Mouse (Mus musculus) hindbrain, embryonic 11.5 days (tissue): Measurements from ENCODE around the gene Hist1h1e. TPM values are rescaled to one million over a fixed set of nuclear protein-coding genes. Genes with fewer than 3 reads are reported as not detected.
"Not testable (repeated sequence)": the region's sequence is repeated elsewhere in the genome, so short reads cannot be mapped to it uniquely, and the experiment has no call there.

Experiments
- ATAC-seq: fragments of 200-750 bp; cut with Nextera tagmentation; 2 replicates; pipeline ENCODE4 v1.8.0; 2017; ENCODE audit warnings: mild to moderate bottlenecking, moderate TSS enrichment, moderate library complexity; ENCODE audit not compliant: low FRiP score
- DNase-seq: peaks from one replicate; pipeline ENCODE4 v3.0.0-alpha.2; 2015; ENCODE audit warnings: low spot score
- H3K27ac ChIP-seq: fragments of 300-500 bp; sonication (generic); 2 replicates; pipeline ENCODE4 v1.5.1; 2014; ENCODE audit warnings: mild to moderate bottlenecking, low read depth, low read length
- H3K27me3 ChIP-seq: fragments of 300-500 bp; sonication (generic); 2 replicates; pipeline ENCODE4 v1.6.1; 2014; ENCODE audit warnings: mild to moderate bottlenecking, low read length, moderate library complexity, mixed read lengths; ENCODE audit not compliant: control insufficient read depth, insufficient read depth
- H3K36me3 ChIP-seq: fragments of 300-500 bp; sonication (generic); 2 replicates; pipeline ENCODE4 v1.6.1; 2014; ENCODE audit warnings: mild to moderate bottlenecking, low read length, moderate library complexity, mixed read lengths; ENCODE audit not compliant: control insufficient read depth, insufficient read depth
- H3K4me1 ChIP-seq: fragments of 300-500 bp; sonication (generic); replicated peaks from 2 replicates; pipeline ENCODE4 v1.6.1; 2014; ENCODE audit warnings: low read length, mixed read lengths; ENCODE audit not compliant: control insufficient read depth, insufficient read depth
- H3K4me2 ChIP-seq: fragments of 300-500 bp; sonication (generic); replicated peaks from 2 replicates; pipeline ENCODE4 v1.6.1; 2014; ENCODE audit warnings: mild to moderate bottlenecking, low read depth, low read length
- H3K4me3 ChIP-seq: fragments of 300-500 bp; sonication (generic); 2 replicates; pipeline ENCODE4 v1.5.1; 2014; ENCODE audit warnings: low read depth, low read length
- H3K9ac ChIP-seq: fragments of 300-500 bp; sonication (generic); 2 replicates; pipeline ENCODE4 v1.6.1; 2014; ENCODE audit warnings: low read depth, low read length
- H3K9me3 ChIP-seq: fragments of 300-500 bp; sonication (generic); 2 replicates; pipeline ENCODE4 v1.6.1; 2016; ENCODE audit warnings: low read length; ENCODE audit not compliant: control insufficient read depth
- WGBS: fragments of 180-500 bp; shearing (Covaris S2); extraction: QIAGEN DNeasy Blood & Tissue Kit; methylation state at CpG from one replicate; pipeline ENCODE4 v1.1.7; 2014; 5-methylcytosine and 5-hydroxymethylcytosine counted together
- polyA plus RNA-seq: library from polyadenylated mRNA; unstranded; fragments of >200 nt; fragmentation: Nextera tagmentation; extraction: Ambion mirVana; gene quantifications from 2 replicates; pipeline ENCODE4 v1.2.1, GENCODE M21; 2014

The Hist1h1e gene
- polyA plus RNA-seq, 1 experiment from 2014 or later: 23.7 TPM

- no peak for ATAC-seq
- H3K4me1 ChIP-seq: peaks cover 2% of the 10 kb centered on the region; the same call in 1 of the 2 replicates
- peak overlapping the region; percentile 41 for H3K4me3 ChIP-seq
- no peaks in the 10 kb centered on the region for H3K27me3 ChIP-seq
- 2% methylated on average over 7 of the region's 7 CpGs for WGBS
- H3K9ac ChIP-seq: peak overlapping the region; percentile 65
- peak; percentile 56 for DNase-seq
- H3K27ac ChIP-seq: peak overlapping the region; percentile 77
- no peaks in the 10 kb centered on the region for H3K9me3 ChIP-seq
- peak overlapping the region; percentile 66 for H3K4me2 ChIP-seq
- no peaks in the 10 kb centered on the region for H3K36me3 ChIP-seq
Observed at GRCm38 (mm10) chr13:23576351-23576881, 45.9 kb downstream of the Hist1h1e start.

DNA sequence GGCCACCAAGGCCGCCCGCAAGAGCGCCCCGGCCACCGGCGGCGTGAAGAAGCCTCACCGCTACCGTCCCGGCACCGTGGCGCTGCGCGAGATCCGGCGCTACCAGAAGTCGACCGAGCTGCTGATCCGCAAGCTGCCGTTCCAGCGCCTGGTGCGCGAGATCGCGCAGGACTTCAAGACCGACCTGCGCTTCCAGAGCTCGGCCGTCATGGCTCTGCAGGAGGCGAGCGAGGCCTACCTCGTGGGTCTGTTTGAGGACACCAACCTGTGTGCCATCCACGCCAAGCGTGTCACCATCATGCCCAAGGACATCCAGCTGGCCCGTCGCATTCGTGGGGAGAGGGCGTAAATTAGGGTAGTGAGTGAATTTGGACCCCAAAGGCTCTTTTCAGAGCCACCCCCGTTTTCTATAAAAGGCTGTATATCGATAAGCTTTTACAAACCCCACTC, 46.5 kb downstream of the Hist1h1e start:
- peak overlapping the region; percentile 77 for H3K27ac ChIP-seq
- not testable (repeated sequence) for H3K36me3 ChIP-seq, H3K4me1 ChIP-seq, H3K27me3 ChIP-seq, H3K9me3 ChIP-seq, ATAC-seq
- WGBS: 2% methylated on average over 8 of the region's 40 CpGs
- H3K4me3 ChIP-seq: peak overlapping the region; percentile 41
- peak; percentile 54 for DNase-seq
- peak overlapping the region; percentile 65 for H3K9ac ChIP-seq
- H3K4me2 ChIP-seq: peak overlapping the region; percentile 66

DNA sequence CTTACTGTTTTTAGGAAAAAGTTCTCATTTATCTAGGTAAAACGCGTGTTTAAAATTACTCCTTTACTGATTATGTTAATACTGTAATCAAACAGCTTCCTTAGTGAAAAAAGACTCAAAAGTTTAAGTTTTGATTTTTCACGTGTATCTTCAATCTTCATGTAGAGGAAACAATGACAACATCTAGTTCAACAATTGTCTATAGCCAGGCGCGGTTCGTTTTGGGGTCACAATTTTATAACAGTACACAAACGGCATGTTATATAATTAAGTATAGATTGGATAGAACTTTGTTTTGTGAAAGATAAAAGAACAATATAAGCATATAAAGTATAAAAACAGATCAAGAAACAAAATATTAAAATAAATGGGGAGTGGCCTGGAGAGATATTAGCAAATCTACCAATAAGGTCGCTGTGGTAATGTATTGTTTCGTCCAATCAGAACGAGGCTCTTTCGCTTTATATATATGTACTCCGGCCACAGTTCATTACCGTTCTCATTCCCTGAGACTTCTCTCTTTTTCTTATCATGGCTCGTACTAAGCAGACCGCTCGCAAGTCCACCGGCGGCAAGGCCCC, 47.0 kb downstream of the Hist1h1e start, which contains the start of gene Hist1h3d:
Hist1h3d (plus strand) TSS at position 493 of the 581 bp plus-strand sequence.
- WGBS: under 1% methylated on average over 18 of the region's 18 CpGs

GRCm38 (mm10) chr13:23574546-23575170, 47.7 kb downstream of the Hist1h1e start:
- not testable (repeated sequence) for H3K27me3 ChIP-seq, H3K9me3 ChIP-seq, H3K4me1 ChIP-seq, H3K36me3 ChIP-seq, DNase-seq, H3K9ac ChIP-seq
- peak; percentile 3; the same call in 1 of the 2 replicates for ATAC-seq
- H3K4me3 ChIP-seq: peak overlapping the region; percentile 41
- WGBS: under 1% methylated on average over 5 of the region's 39 CpGs
- peak overlapping the region; percentile 72 for H3K27ac ChIP-seq
- H3K4me2 ChIP-seq: peak overlapping the region; percentile 43

More for the DNA sequence above, 47.0 kb downstream of the Hist1h1e start, which contains the start of gene Hist1h3d:
- DNase-seq: peak; percentile 78
- Histone ChIP-seq H3K9me3 (no peaks in the 10 kb centered on the region), H3K4me2 (peak within 1 kb of the TSS; percentile 66), H3K27ac (peak within 1 kb of the TSS; percentile 77), H3K4me1 (peaks cover 2% of the 10 kb centered on the region; the same call in 1 of the 2 replicates), H3K4me3 (peak within 1 kb of the TSS; percentile 41), H3K9ac (peak within 1 kb of the TSS; percentile 65), H3K36me3 (no peaks in the 10 kb centered on the region), H3K27me3 (no peaks in the 10 kb centered on the region)
- peak; percentile 63 for ATAC-seq

DNA sequence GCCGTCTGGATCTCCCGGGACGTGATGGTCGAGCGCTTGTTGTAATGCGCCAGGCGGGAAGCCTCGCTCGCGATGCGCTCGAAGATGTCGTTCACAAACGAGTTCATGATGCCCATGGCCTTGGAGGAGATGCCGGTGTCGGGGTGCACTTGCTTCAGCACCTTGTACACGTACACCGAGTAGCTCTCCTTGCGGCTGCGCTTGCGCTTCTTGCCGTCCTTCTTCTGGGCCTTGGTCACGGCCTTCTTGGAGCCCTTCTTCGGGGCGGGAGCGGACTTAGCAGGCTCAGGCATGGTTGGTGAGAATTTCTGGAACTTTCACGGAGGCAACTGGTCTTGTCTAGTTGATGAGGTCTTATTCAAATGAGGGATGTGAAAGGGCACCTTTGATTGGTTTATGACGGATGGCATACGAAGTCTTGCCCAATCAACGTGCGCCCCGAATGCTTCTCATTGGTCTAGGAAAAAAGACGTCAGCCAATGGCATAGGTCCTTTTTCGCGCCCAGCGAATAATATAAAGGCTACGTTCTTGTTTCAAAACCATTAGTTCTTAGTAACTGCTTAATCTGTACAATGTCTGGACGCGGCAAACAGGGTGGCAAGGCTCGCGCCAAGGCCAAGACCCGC, 48.3 kb downstream of the Hist1h1e start, which contains the start of the genes Hist1h2bf and Hist1h2ad:
Hist1h2bf (minus strand) TSS at position 299 of the 627 bp plus-strand sequence.
Hist1h2ad (plus strand) TSS at position 484 of the 627 bp plus-strand sequence.
- not testable (repeated sequence) for H3K4me1 ChIP-seq, H3K36me3 ChIP-seq, H3K9me3 ChIP-seq, H3K27me3 ChIP-seq
- H3K4me2 ChIP-seq: peak within 1 kb of the TSS; percentile 63
- peak; percentile 91 for DNase-seq
- peak within 1 kb of the TSS; percentile 94 for H3K27ac ChIP-seq
- peak within 1 kb of the TSS; percentile 50; the same call in 1 of the 2 replicates for H3K9ac ChIP-seq
- ATAC-seq: peak; percentile 91
- peak within 1 kb of the TSS; percentile 41 for H3K4me3 ChIP-seq
- 0% methylated on average over 31 of the region's 42 CpGs for WGBS

DNA sequence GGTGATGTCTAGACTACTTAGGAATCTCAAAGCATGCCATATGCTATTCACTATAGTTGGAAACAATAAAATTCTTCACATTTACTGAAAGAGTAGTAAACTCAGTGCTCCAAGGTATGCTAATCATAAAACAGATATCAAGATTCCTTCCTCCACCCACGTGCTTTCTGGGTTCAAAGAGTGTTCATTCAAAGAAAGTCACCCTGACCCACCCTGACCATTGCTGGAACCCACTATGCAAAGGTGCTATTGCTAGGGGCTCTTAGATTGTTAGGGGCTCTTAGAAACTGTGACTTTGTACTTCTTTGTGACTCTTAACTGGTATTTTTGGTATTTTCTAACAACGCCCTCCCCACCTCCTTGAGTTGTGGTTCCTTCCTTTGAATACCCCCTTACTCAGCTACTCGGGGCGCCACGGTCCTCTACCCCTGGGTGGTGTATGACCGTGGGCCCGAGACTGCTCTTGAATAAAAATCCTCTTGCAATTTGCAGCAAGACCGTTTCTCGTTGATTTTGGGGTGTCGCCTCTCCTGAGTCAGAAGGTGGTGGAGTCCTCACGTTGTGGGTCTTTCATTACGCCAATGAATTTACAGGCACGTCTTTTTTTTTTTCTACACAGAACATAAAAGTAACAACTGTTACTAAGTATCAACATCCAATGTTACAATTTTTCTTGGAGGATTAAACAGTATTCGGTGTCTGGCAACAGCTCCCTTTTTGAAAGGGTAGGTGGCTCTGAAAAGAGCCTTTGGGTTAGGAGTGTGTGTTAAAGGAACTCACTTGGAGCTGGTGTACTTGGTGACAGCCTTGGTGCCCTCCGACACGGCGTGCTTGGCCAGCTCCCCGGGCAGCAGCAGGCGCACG, 49.1 kb downstream of the Hist1h1e start:
- H3K36me3 ChIP-seq, ATAC-seq, DNase-seq, H3K27me3 ChIP-seq, H3K9me3 ChIP-seq, H3K4me1 ChIP-seq: not testable (repeated sequence)
- Histone ChIP-seq H3K4me2 (peak overlapping the region; percentile 63), H3K27ac (peak overlapping the region; percentile 94), H3K4me3 (peak overlapping the region; percentile 23), H3K9ac (peak overlapping the region; percentile 50; the same call in 1 of the 2 replicates)
- 14% methylated on average over 17 of the region's 20 CpGs for WGBS

- WGBS: 41% methylated on average over 2 of the region's 2 CpGs
- peak overlapping the region; percentile 39 for H3K4me3 ChIP-seq
- ATAC-seq (no peak), DNase-seq (no peak)
- H3K4me2 ChIP-seq: peak overlapping the region; percentile 63
- no peaks in the 10 kb centered on the region for H3K9me3 ChIP-seq
- peaks cover 2% of the 10 kb centered on the region; the same call in 1 of the 2 replicates for H3K4me1 ChIP-seq
- peak overlapping the region; percentile 94 for H3K27ac ChIP-seq
- H3K36me3 ChIP-seq: no peaks in the 10 kb centered on the region
- no peaks in the 10 kb centered on the region for H3K27me3 ChIP-seq
- peak overlapping the region; percentile 65; the same call in 1 of the 2 replicates for H3K9ac ChIP-seq
Observed at GRCm38 (mm10) chr13:23572218-23573033, 49.9 kb downstream of the Hist1h1e start.
